Mouse (Mus musculus): ENCODE results near the gene Dennd6a. TPM values are rescaled to one million over a fixed set of nuclear protein-coding genes. Genes with fewer than 3 reads are reported as not detected.
A peak's percentile ranks its signal among the peaks of the same experiment; 100 is the strongest.

Gene Dennd6a
- polyA plus RNA-seq, 1 experiment from 2014 or later, result 27.0 TPM

- no peak overlapping the region for H3K27ac ChIP-seq (replicated peaks)
- ATAC-seq (ENCODE audit: low FRiP score, low TSS enrichment), result no peak
- no peak overlapping the region for H3K4me3 ChIP-seq (ENCODE audit: low read depth, low read length)
- no peak overlapping the region for H3K4me2 ChIP-seq (replicated peaks; ENCODE audit: low read depth)
- H3K4me1 ChIP-seq (replicated peaks; ENCODE audit: control insufficient read depth, insufficient read depth), result no peaks in the 10 kb centered on the region
- H3K9ac ChIP-seq (ENCODE audit: low read length), result no peak overlapping the region
- no peaks in the 10 kb centered on the region for H3K9me3 ChIP-seq (ENCODE audit: control insufficient read depth, low read length)
- 83% methylated on average over 5 of the region's 5 CpGs for WGBS
- no peak for DNase-seq (ENCODE audit: low spot score)
- no peak for TF ChIP-seq EP300 (optimal IDR thresholded peaks at IDR 0.05)
- TF ChIP-seq CTCF (IDR thresholded peaks at IDR 0.05; ENCODE audit: low read depth), result no peak
- peaks cover 26% of the 10 kb centered on the region for H3K36me3 ChIP-seq (ENCODE audit: control insufficient read depth, insufficient read depth, low read length)
- H3K27me3 ChIP-seq (ENCODE audit: control insufficient read depth, insufficient read depth, low read length), result no peaks in the 10 kb centered on the region
Observed at GRCm38 (mm10) chr14:26626605-26627140, 53.0 kb downstream of the Dennd6a start.

- Histone ChIP-seq H3K27ac (replicated peaks) (peak overlapping the region; percentile 87), H3K4me2 (replicated peaks; ENCODE audit: low read depth) (peak overlapping the region; percentile 58), H3K4me1 (replicated peaks; ENCODE audit: control insufficient read depth, insufficient read depth) (no peaks in the 10 kb centered on the region), H3K9ac (ENCODE audit: low read length) (peak overlapping the region; percentile 18; the same call in 1 of the 2 replicates), H3K36me3 (ENCODE audit: control insufficient read depth, insufficient read depth, low read length) (peaks cover 2% of the 10 kb centered on the region; the same call in 1 of the 2 replicates), H3K4me3 (ENCODE audit: low read depth, low read length) (peak overlapping the region; percentile 93), H3K27me3 (ENCODE audit: control insufficient read depth, insufficient read depth, low read length) (no peaks in the 10 kb centered on the region), H3K9me3 (ENCODE audit: control insufficient read depth, low read length) (no peaks in the 10 kb centered on the region)
- DNase-seq (ENCODE audit: low spot score) (no peak), ATAC-seq (ENCODE audit: low FRiP score, low TSS enrichment) (no peak)
- TF ChIP-seq CTCF (IDR thresholded peaks at IDR 0.05; ENCODE audit: low read depth) (no peak), EP300 (optimal IDR thresholded peaks at IDR 0.05) (no peak)
- 14% methylated on average over 17 of the region's 17 CpGs for WGBS
Observed at GRCm38 (mm10) chr14:26637025-26637850, 63.6 kb downstream of the Dennd6a start.

GRCm38 (mm10) chr14:26637851-26638707 is 64.4 kb downstream of the Dennd6a start, which contains the start of gene Arf4:
TSS of gene Arf4 (plus strand) at chr14:26638074.
- no peaks in the 10 kb centered on the region for H3K36me3 ChIP-seq (ENCODE audit: control insufficient read depth, insufficient read depth, low read length)
- H3K9ac ChIP-seq (ENCODE audit: low read length), result peak within 1 kb of the TSS; percentile 83
- H3K4me2 ChIP-seq (replicated peaks; ENCODE audit: low read depth), result peak within 1 kb of the TSS; percentile 77
- H3K27me3 ChIP-seq (ENCODE audit: control insufficient read depth, insufficient read depth, low read length), result no peaks in the 10 kb centered on the region
- no peaks in the 10 kb centered on the region for H3K9me3 ChIP-seq (ENCODE audit: control insufficient read depth, low read length)
- ATAC-seq (ENCODE audit: low FRiP score, low TSS enrichment), result peak; percentile 98
- peak within 1 kb of the TSS; percentile 93 for H3K4me3 ChIP-seq (ENCODE audit: low read depth, low read length)
- no peaks in the 10 kb centered on the region for H3K4me1 ChIP-seq (replicated peaks; ENCODE audit: control insufficient read depth, insufficient read depth)
- WGBS, result under 1% methylated on average over 81 of the region's 83 CpGs
- peak; percentile 98 for DNase-seq (ENCODE audit: low spot score)
- peak within 1 kb of the TSS; percentile 99 for H3K27ac ChIP-seq (replicated peaks)
- no peak for TF ChIP-seq CTCF (IDR thresholded peaks at IDR 0.05; ENCODE audit: low read depth)
- peak; percentile 55 for TF ChIP-seq EP300 (optimal IDR thresholded peaks at IDR 0.05)

- under 1% methylated on average over 16 of the region's 16 CpGs for whole genome bisulfite sequencing
- H3K27me3 ChIP-seq (ENCODE audit: control insufficient read depth, insufficient read depth, low read length), result no peaks in the 10 kb centered on the region
- H3K36me3 ChIP-seq (ENCODE audit: control insufficient read depth, insufficient read depth, low read length), result no peaks in the 10 kb centered on the region
- H3K27ac ChIP-seq (replicated peaks), result peak overlapping the region; percentile 99
- peak overlapping the region; percentile 93 for H3K4me3 ChIP-seq (ENCODE audit: low read depth, low read length)
- no peak for TF ChIP-seq EP300 (optimal IDR thresholded peaks at IDR 0.05)
- TF ChIP-seq CTCF (IDR thresholded peaks at IDR 0.05; ENCODE audit: low read depth), result peak; percentile 19; the same call in 1 of the 2 replicates
- peak overlapping the region; percentile 83 for H3K9ac ChIP-seq (ENCODE audit: low read length)
- no peaks in the 10 kb centered on the region for H3K4me1 ChIP-seq (replicated peaks; ENCODE audit: control insufficient read depth, insufficient read depth)
- DNase-seq (ENCODE audit: low spot score) (peak; percentile 89), ATAC-seq (ENCODE audit: low FRiP score, low TSS enrichment) (peak; percentile 85)
- no peaks in the 10 kb centered on the region for H3K9me3 ChIP-seq (ENCODE audit: control insufficient read depth, low read length)
- H3K4me2 ChIP-seq (replicated peaks; ENCODE audit: low read depth), result peak overlapping the region; percentile 77
Observed at GRCm38 (mm10) chr14:26638708-26639084, 65.0 kb downstream of the Dennd6a start.

- no peaks in the 10 kb centered on the region for H3K4me1 ChIP-seq (replicated peaks; ENCODE audit: control insufficient read depth, insufficient read depth)
- no peaks in the 10 kb centered on the region for H3K9me3 ChIP-seq (ENCODE audit: control insufficient read depth, low read length)
- TF ChIP-seq CTCF (IDR thresholded peaks at IDR 0.05; ENCODE audit: low read depth) (no peak), EP300 (optimal IDR thresholded peaks at IDR 0.05) (no peak)
- no peak for DNase-seq (ENCODE audit: low spot score)
- H3K27ac ChIP-seq (replicated peaks), result peak overlapping the region; percentile 99
- H3K36me3 ChIP-seq (ENCODE audit: control insufficient read depth, insufficient read depth, low read length), result no peaks in the 10 kb centered on the region
- H3K4me3 ChIP-seq (ENCODE audit: low read depth, low read length), result peak overlapping the region; percentile 93
- ATAC-seq (ENCODE audit: low FRiP score, low TSS enrichment), result no peak
- peak overlapping the region; percentile 77 for H3K4me2 ChIP-seq (replicated peaks; ENCODE audit: low read depth)
- WGBS, result 4% methylated on average over 11 of the region's 11 CpGs
- H3K27me3 ChIP-seq (ENCODE audit: control insufficient read depth, insufficient read depth, low read length), result no peaks in the 10 kb centered on the region
- H3K9ac ChIP-seq (ENCODE audit: low read length), result peak overlapping the region; percentile 83
Observed at GRCm38 (mm10) chr14:26639251-26639650, 65.6 kb downstream of the Dennd6a start.

Measured in stomach, postnatal 0 days (tissue).